Mouse (Mus musculus) liver, embryonic 15.5 days (tissue): ENCODE measurements around the gene Nrip2. TPM values are rescaled to one million over a fixed set of nuclear protein-coding genes. Genes with fewer than 3 reads are reported as not detected.
A peak's percentile ranks its signal among the peaks of the same experiment; 100 is the strongest.
"Not testable (repeated sequence)": the region's sequence is repeated elsewhere in the genome, so short reads cannot be mapped to it uniquely, and the experiment has no call there.

Experiments
- ATAC-seq: fragments of 200-750 bp; cut with Nextera tagmentation; 2 replicates; pipeline ENCODE4 v1.8.0; 2017; ENCODE audit warnings: moderate number of reproducible peaks, mild to moderate bottlenecking, moderate library complexity; ENCODE audit not compliant: insufficient read depth
- H3K27ac ChIP-seq: fragments of 300-500 bp; sonication (generic); replicated peaks from 2 replicates; pipeline ENCODE4 v1.5.1; 2015; ENCODE audit warnings: mild to moderate bottlenecking, inconsistent platforms
- H3K27me3 ChIP-seq: fragments of 300-500 bp; sonication (generic); 2 replicates; pipeline ENCODE4 v1.6.1; 2015; ENCODE audit warnings: mild to moderate bottlenecking, inconsistent platforms
- H3K36me3 ChIP-seq: fragments of 300-500 bp; sonication (generic); replicated peaks from 2 replicates; pipeline ENCODE4 v1.6.1; 2015; ENCODE audit warnings: moderate library complexity, mild to moderate bottlenecking, inconsistent platforms
- H3K4me1 ChIP-seq: fragments of 300-500 bp; sonication (generic); replicated peaks from 2 replicates; pipeline ENCODE4 v1.6.1; 2015; ENCODE audit warnings: inconsistent platforms
- H3K4me2 ChIP-seq: fragments of 300-500 bp; sonication (generic); 2 replicates; pipeline ENCODE4 v1.6.1; 2015; ENCODE audit warnings: moderate library complexity, mild to moderate bottlenecking, inconsistent platforms
- H3K4me3 ChIP-seq: fragments of 300-500 bp; sonication (generic); replicated peaks from 2 replicates; pipeline ENCODE4 v1.5.1; 2015; ENCODE audit warnings: mild to moderate bottlenecking, inconsistent platforms
- H3K9ac ChIP-seq: fragments of 300-500 bp; sonication (generic); 2 replicates; pipeline ENCODE4 v1.6.1; 2015; ENCODE audit warnings: moderate library complexity, mild to moderate bottlenecking, inconsistent platforms
- H3K9me3 ChIP-seq: fragments of 300-500 bp; sonication (generic); replicated peaks from 2 replicates; pipeline ENCODE4 v1.6.1; 2016; ENCODE audit warnings: inconsistent platforms
- WGBS: fragments of 180-500 bp; shearing (Covaris S2); methylation state at CpG from one replicate; pipeline ENCODE4 v1.1.7; 2015; ENCODE audit warnings: mixed read lengths; ENCODE audit not compliant: insufficient replicate concordance; 5-methylcytosine and 5-hydroxymethylcytosine counted together
- polyA plus RNA-seq: library from polyadenylated mRNA; unstranded; fragments of >200 nt; fragmentation: Nextera tagmentation; extraction: Ambion mirVana; gene quantifications from 2 replicates; pipeline ENCODE4 v1.2.1, GENCODE M21; 2015

Nrip2 gene
- polyA plus RNA-seq, 1 experiment from 2014 or later = 2.1 TPM

GRCm38 (mm10) chr6:128366466-128366865, 32.6 kb upstream of the Nrip2 start:
- peaks cover 59% of the 10 kb centered on the region for H3K36me3 ChIP-seq
- H3K4me3 ChIP-seq = no peak overlapping the region
- peaks cover 33% of the 10 kb centered on the region for H3K4me1 ChIP-seq
- H3K27ac ChIP-seq = no peak overlapping the region
- ATAC-seq = no peak
- H3K9ac ChIP-seq = no peak overlapping the region
- 89% methylated on average over 5 of the region's 5 CpGs for WGBS
- no peaks in the 10 kb centered on the region for H3K9me3 ChIP-seq
- no peaks in the 10 kb centered on the region for H3K27me3 ChIP-seq
- no peak overlapping the region for H3K4me2 ChIP-seq

GRCm38 (mm10) chr6:128370040-128370439, 29.1 kb upstream of the Nrip2 start:
- Histone ChIP-seq H3K9me3 (no peaks in the 10 kb centered on the region), H3K4me3 (no peak overlapping the region), H3K27ac (no peak overlapping the region), H3K36me3 (peaks cover 95% of the 10 kb centered on the region), H3K4me2 (no peak overlapping the region), H3K9ac (no peak overlapping the region), H3K4me1 (peaks cover 10% of the 10 kb centered on the region; the same call in 1 of the 2 replicates), H3K27me3 (no peaks in the 10 kb centered on the region)
- WGBS = 77% methylated on average over 5 of the region's 5 CpGs
- ATAC-seq = peak; percentile 35; the same call in 1 of the 2 replicates

- 62% methylated on average over 6 of the region's 6 CpGs for WGBS
- H3K4me2 ChIP-seq = no peak within 1 kb of the TSS
- H3K27ac ChIP-seq = no peak within 1 kb of the TSS
- peaks cover 54% of the 10 kb centered on the region for H3K36me3 ChIP-seq
- H3K4me1 ChIP-seq = no peaks in the 10 kb centered on the region
- no peaks in the 10 kb centered on the region for H3K9me3 ChIP-seq
- H3K4me3 ChIP-seq = no peak within 1 kb of the TSS
- no peak for ATAC-seq
- no peaks in the 10 kb centered on the region for H3K27me3 ChIP-seq
- no peak within 1 kb of the TSS for H3K9ac ChIP-seq
Measured at GRCm38 (mm10) chr6:128375192-128375591, 23.9 kb upstream of the Nrip2 start, which contains the start of the genes Tex52 and Gm44596. TSS of gene Tex52 (plus strand) at chr6:128375456. TSS of gene Gm44596 (plus strand) at chr6:128375503.

- no peaks in the 10 kb centered on the region for H3K9me3 ChIP-seq
- H3K9ac ChIP-seq = no peak overlapping the region
- peaks cover 40% of the 10 kb centered on the region for H3K36me3 ChIP-seq
- no peak overlapping the region for H3K27ac ChIP-seq
- H3K4me2 ChIP-seq = no peak overlapping the region
- ATAC-seq = no peak
- 74% methylated on average over 17 of the region's 17 CpGs for WGBS
- H3K27me3 ChIP-seq = no peaks in the 10 kb centered on the region
- no peaks in the 10 kb centered on the region for H3K4me1 ChIP-seq
- H3K4me3 ChIP-seq = no peak overlapping the region
Measured at GRCm38 (mm10) chr6:128376371-128377085, 22.6 kb upstream of the Nrip2 start.

GRCm38 (mm10) chr6:128379636-128380035, 19.5 kb upstream of the Nrip2 start:
- no peak for ATAC-seq
- H3K9me3 ChIP-seq = no peaks in the 10 kb centered on the region
- no peak overlapping the region for H3K4me3 ChIP-seq
- WGBS = 56% methylated on average over 16 of the region's 16 CpGs
- no peak overlapping the region for H3K27ac ChIP-seq
- no peak overlapping the region for H3K4me2 ChIP-seq
- no peaks in the 10 kb centered on the region for H3K27me3 ChIP-seq
- no peak overlapping the region for H3K9ac ChIP-seq
- H3K36me3 ChIP-seq = peaks cover 9% of the 10 kb centered on the region
- no peaks in the 10 kb centered on the region for H3K4me1 ChIP-seq

- H3K4me2 ChIP-seq, H3K27ac ChIP-seq, H3K4me1 ChIP-seq, H3K9ac ChIP-seq, H3K4me3 ChIP-seq, H3K36me3 ChIP-seq, H3K27me3 ChIP-seq, H3K9me3 ChIP-seq, ATAC-seq: not testable (repeated sequence)
- WGBS = 17% methylated on average over 1 of the region's 1 CpGs
Measured at GRCm38 (mm10) chr6:128380594-128381167, 18.4 kb upstream of the Nrip2 start.

- no peak overlapping the region for H3K4me3 ChIP-seq
- no peaks in the 10 kb centered on the region for H3K27me3 ChIP-seq
- no peak for ATAC-seq
- H3K36me3 ChIP-seq = no peaks in the 10 kb centered on the region
- H3K4me2 ChIP-seq = no peak overlapping the region
- 49% methylated on average over 3 of the region's 3 CpGs for WGBS
- H3K9me3 ChIP-seq = no peaks in the 10 kb centered on the region
- no peak overlapping the region for H3K27ac ChIP-seq
- H3K4me1 ChIP-seq = no peaks in the 10 kb centered on the region
- no peak overlapping the region for H3K9ac ChIP-seq
Measured at GRCm38 (mm10) chr6:128381254-128381653, 17.8 kb upstream of the Nrip2 start.

GRCm38 (mm10) chr6:128383752-128384151, 15.3 kb upstream of the Nrip2 start:
- no peak for ATAC-seq
- H3K9me3 ChIP-seq = no peaks in the 10 kb centered on the region
- no peaks in the 10 kb centered on the region for H3K4me1 ChIP-seq
- no peak overlapping the region for H3K4me2 ChIP-seq
- WGBS = 49% methylated on average over 7 of the region's 7 CpGs
- no peaks in the 10 kb centered on the region for H3K36me3 ChIP-seq
- no peaks in the 10 kb centered on the region for H3K27me3 ChIP-seq
- H3K4me3 ChIP-seq = no peak overlapping the region
- no peak overlapping the region for H3K27ac ChIP-seq
- H3K9ac ChIP-seq = no peak overlapping the region

GRCm38 (mm10) chr6:128385026-128385425, 14.1 kb upstream of the Nrip2 start:
- Histone ChIP-seq H3K4me1 (no peaks in the 10 kb centered on the region), H3K4me3 (no peak overlapping the region), H3K36me3 (no peaks in the 10 kb centered on the region), H3K27ac (no peak overlapping the region), H3K27me3 (no peaks in the 10 kb centered on the region), H3K9me3 (no peaks in the 10 kb centered on the region), H3K4me2 (no peak overlapping the region), H3K9ac (no peak overlapping the region)
- ATAC-seq = no peak
- WGBS = 62% methylated on average over 1 of the region's 1 CpGs

GRCm38 (mm10) chr6:128389185-128389584, 9.9 kb upstream of the Nrip2 start:
- Histone ChIP-seq H3K36me3 (no peaks in the 10 kb centered on the region), H3K4me1 (no peaks in the 10 kb centered on the region), H3K27me3 (no peaks in the 10 kb centered on the region), H3K9ac (no peak overlapping the region), H3K4me2 (no peak overlapping the region), H3K9me3 (no peaks in the 10 kb centered on the region), H3K4me3 (no peak overlapping the region), H3K27ac (no peak overlapping the region)
- 38% methylated on average over 1 of the region's 1 CpGs for WGBS
- no peak for ATAC-seq

- H3K4me1 ChIP-seq = no peaks in the 10 kb centered on the region
- no peaks in the 10 kb centered on the region for H3K27me3 ChIP-seq
- H3K4me3 ChIP-seq = no peak overlapping the region
- no peak overlapping the region for H3K27ac ChIP-seq
- H3K36me3 ChIP-seq = no peaks in the 10 kb centered on the region
- 17% methylated on average over 1 of the region's 1 CpGs for WGBS
- H3K9ac ChIP-seq = no peak overlapping the region
- no peak for ATAC-seq
- H3K4me2 ChIP-seq = no peak overlapping the region
- no peaks in the 10 kb centered on the region for H3K9me3 ChIP-seq
Measured at GRCm38 (mm10) chr6:128390683-128391082, 8.4 kb upstream of the Nrip2 start.
